Mouse (Mus musculus): Measurements from ENCODE around the gene Unc119. TPM values are rescaled to one million over a fixed set of nuclear protein-coding genes. Genes with fewer than 3 reads are reported as not detected.

The Unc119 gene
- polyA plus RNA-seq, 1 experiment from 2014 or later = 78.3 TPM

DNA sequence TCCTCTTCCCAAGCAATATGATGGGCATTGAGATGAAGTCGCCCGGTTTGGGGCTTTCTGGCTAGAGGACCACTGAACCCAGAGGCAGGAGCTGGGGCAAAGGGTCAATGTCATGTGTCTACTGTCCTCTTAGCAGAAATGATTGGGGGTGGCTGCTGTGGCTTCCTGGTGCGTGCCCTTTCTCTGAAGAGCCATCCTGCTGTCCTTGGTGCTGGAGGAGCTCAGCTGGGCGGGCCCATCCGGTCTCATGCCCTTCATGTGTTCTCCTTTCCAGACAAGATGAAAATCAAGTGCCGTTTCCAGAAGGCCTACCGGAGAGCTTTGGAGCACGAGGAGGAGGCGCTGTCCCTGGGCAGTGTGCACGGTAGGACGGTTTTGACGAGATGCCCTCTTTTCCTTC, 10.6 kb upstream of the Unc119 start:
- Histone ChIP-seq H3K36me3 (ENCODE audit: control insufficient read depth, insufficient read depth, low read length) (peaks cover 39% of the 10 kb centered on the region), H3K4me3 (replicated peaks; ENCODE audit: low read depth, low read length) (no peak overlapping the region), H3K9me3 (ENCODE audit: control insufficient read depth, low read length) (no peaks in the 10 kb centered on the region), H3K27me3 (ENCODE audit: control insufficient read depth, insufficient read depth, low read length) (no peaks in the 10 kb centered on the region), H3K4me2 (ENCODE audit: low read length) (no peak overlapping the region), H3K4me1 (ENCODE audit: control insufficient read depth, insufficient read depth, low read length) (peaks cover 10% of the 10 kb centered on the region), H3K27ac (replicated peaks; ENCODE audit: low read depth, low read length) (no peak overlapping the region), H3K9ac (replicated peaks; ENCODE audit: low read length) (no peak overlapping the region)
- ATAC-seq (ENCODE audit: low FRiP score, low TSS enrichment) (no peak), DNase-seq (no peak)
- 97% methylated on average over 12 of the region's 12 CpGs for WGBS

DNA sequence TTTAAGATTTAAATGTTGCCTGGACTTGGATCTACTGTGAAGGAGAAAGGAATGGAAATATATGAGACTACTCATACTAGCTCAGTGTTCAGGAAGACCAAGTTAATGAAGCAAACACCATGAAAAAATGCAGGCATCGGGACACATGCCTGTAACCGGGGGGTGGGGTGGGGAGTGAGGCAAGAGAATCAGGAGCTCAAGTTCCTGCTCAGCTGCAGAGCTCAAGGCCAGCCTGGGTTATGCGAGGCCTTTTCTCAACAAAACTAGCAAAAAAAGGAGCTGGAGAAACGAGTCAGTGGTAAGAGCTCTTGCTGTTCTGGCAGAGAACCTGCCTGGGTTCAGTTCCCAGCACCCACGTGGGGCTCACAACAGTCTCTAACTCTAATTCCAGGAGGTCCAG, 9.3 kb upstream of the Unc119 start:
- H3K27ac ChIP-seq (replicated peaks; ENCODE audit: low read depth, low read length) = no peak overlapping the region
- DNase-seq (no peak), ATAC-seq (ENCODE audit: low FRiP score, low TSS enrichment) (no peak)
- H3K4me3 ChIP-seq (replicated peaks; ENCODE audit: low read depth, low read length) = no peak overlapping the region
- peaks cover 7% of the 10 kb centered on the region for H3K4me1 ChIP-seq (ENCODE audit: control insufficient read depth, insufficient read depth, low read length)
- no peaks in the 10 kb centered on the region for H3K9me3 ChIP-seq (ENCODE audit: control insufficient read depth, low read length)
- H3K9ac ChIP-seq (replicated peaks; ENCODE audit: low read length) = no peak overlapping the region
- no peak overlapping the region for H3K4me2 ChIP-seq (ENCODE audit: low read length)
- WGBS = 96% methylated on average over 5 of the region's 5 CpGs
- H3K27me3 ChIP-seq (ENCODE audit: control insufficient read depth, insufficient read depth, low read length) = no peaks in the 10 kb centered on the region
- H3K36me3 ChIP-seq (ENCODE audit: control insufficient read depth, insufficient read depth, low read length) = peaks cover 49% of the 10 kb centered on the region

DNA sequence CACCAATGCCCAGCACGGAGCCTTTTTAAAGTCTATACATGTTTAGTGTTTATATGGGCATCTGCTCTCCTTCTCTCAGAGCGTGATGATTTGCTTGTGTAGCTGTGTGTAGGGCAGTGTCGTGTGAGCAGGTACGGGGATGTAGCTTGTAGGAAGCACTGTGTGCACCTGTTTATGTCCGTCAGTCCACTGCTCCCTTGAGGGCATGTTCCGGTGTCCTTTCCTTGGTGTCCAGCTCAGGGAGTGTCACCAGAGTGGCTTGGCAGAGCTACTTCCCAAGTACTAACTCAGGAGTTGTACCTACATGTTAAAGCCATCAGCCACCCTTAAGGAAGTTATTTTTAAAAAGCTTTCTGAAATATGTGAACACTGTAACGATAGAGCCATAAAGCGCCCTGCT, 6.2 kb upstream of the Unc119 start:
- DNase-seq (no peak), ATAC-seq (ENCODE audit: low FRiP score, low TSS enrichment) (no peak)
- H3K4me2 ChIP-seq (ENCODE audit: low read length) = no peak overlapping the region
- no peak overlapping the region for H3K9ac ChIP-seq (replicated peaks; ENCODE audit: low read length)
- H3K4me1 ChIP-seq (ENCODE audit: control insufficient read depth, insufficient read depth, low read length) = no peaks in the 10 kb centered on the region
- H3K4me3 ChIP-seq (replicated peaks; ENCODE audit: low read depth, low read length) = no peak overlapping the region
- H3K27ac ChIP-seq (replicated peaks; ENCODE audit: low read depth, low read length) = no peak overlapping the region
- H3K36me3 ChIP-seq (ENCODE audit: control insufficient read depth, insufficient read depth, low read length) = peaks cover 70% of the 10 kb centered on the region
- H3K9me3 ChIP-seq (ENCODE audit: control insufficient read depth, low read length) = no peaks in the 10 kb centered on the region
- 96% methylated on average over 8 of the region's 8 CpGs for WGBS
- H3K27me3 ChIP-seq (ENCODE audit: control insufficient read depth, insufficient read depth, low read length) = no peaks in the 10 kb centered on the region

DNA sequence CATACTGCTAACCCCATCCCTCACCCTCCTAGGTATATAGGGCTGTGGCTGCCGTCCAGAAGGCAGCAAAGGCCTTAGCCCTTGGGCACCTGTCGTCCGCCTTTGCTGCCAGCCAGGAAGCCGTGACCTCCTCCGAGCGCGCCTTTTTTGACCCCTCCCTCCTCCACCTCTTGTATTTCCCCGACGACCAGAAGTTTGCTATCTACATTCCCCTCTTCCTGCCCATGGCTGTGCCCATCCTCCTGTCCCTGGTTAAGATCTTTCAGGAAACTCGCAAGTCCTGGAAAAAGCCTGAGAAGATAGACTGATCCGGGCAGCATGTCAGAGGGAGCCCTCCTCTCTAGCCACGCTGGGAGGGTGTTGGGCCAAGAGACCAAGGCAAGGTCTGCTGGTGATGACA, 1.6 kb upstream of the Unc119 start:
- Histone ChIP-seq H3K4me2 (ENCODE audit: low read length) (no peak overlapping the region), H3K9ac (replicated peaks; ENCODE audit: low read length) (no peak overlapping the region), H3K36me3 (ENCODE audit: control insufficient read depth, insufficient read depth, low read length) (peaks cover 38% of the 10 kb centered on the region), H3K27me3 (ENCODE audit: control insufficient read depth, insufficient read depth, low read length) (no peaks in the 10 kb centered on the region), H3K4me3 (replicated peaks; ENCODE audit: low read depth, low read length) (no peak overlapping the region), H3K4me1 (ENCODE audit: control insufficient read depth, insufficient read depth, low read length) (peaks cover 23% of the 10 kb centered on the region), H3K27ac (replicated peaks; ENCODE audit: low read depth, low read length) (no peak overlapping the region), H3K9me3 (ENCODE audit: control insufficient read depth, low read length) (no peaks in the 10 kb centered on the region)
- 90% methylated on average over 12 of the region's 12 CpGs for WGBS
- DNase-seq (no peak), ATAC-seq (ENCODE audit: low FRiP score, low TSS enrichment) (no peak)

DNA sequence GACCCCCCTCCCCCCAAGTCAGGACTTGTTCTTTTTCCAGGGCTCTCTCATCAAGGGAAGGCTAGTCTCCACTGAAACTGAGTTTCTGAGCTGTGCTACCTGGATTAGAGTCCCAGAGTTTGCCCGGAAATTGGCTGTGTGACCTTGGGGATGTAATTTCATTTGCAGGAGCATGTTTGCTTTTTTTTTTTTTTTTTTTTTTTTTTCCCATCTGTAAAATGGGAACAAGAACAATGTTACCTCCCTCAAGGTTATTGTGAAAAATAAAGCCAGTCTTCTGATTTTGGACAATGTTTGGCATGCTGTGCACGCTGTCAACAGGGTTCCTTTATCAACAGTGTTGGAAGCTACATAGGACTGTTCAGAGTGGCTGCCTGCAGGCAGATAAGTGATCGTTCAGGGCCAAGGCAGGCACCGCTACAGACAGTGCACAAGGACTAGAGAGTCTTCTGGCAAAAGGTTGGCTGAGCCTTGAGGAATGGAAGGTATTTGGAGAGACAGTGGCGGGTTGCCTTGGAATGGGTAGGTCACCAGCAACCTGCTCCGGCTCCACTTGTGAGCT, 1.1 kb downstream of the Unc119 start:
- DNase-seq = no peak
- Histone ChIP-seq H3K9ac (replicated peaks; ENCODE audit: low read length) (peak overlapping the region; percentile 97), H3K4me3 (replicated peaks; ENCODE audit: low read depth, low read length) (peak overlapping the region; percentile 90), H3K27me3 (ENCODE audit: control insufficient read depth, insufficient read depth, low read length) (no peaks in the 10 kb centered on the region), H3K9me3 (ENCODE audit: control insufficient read depth, low read length) (no peaks in the 10 kb centered on the region), H3K36me3 (ENCODE audit: control insufficient read depth, insufficient read depth, low read length) (peaks cover 34% of the 10 kb centered on the region), H3K27ac (replicated peaks; ENCODE audit: low read depth, low read length) (peak overlapping the region; percentile 84; the same call in 1 of the 2 replicates), H3K4me2 (ENCODE audit: low read length) (peak overlapping the region; percentile 61), H3K4me1 (ENCODE audit: control insufficient read depth, insufficient read depth, low read length) (peaks cover 26% of the 10 kb centered on the region)
- ATAC-seq (ENCODE audit: low FRiP score, low TSS enrichment) = no peak
- WGBS = 82% methylated on average over 6 of the region's 6 CpGs

DNA sequence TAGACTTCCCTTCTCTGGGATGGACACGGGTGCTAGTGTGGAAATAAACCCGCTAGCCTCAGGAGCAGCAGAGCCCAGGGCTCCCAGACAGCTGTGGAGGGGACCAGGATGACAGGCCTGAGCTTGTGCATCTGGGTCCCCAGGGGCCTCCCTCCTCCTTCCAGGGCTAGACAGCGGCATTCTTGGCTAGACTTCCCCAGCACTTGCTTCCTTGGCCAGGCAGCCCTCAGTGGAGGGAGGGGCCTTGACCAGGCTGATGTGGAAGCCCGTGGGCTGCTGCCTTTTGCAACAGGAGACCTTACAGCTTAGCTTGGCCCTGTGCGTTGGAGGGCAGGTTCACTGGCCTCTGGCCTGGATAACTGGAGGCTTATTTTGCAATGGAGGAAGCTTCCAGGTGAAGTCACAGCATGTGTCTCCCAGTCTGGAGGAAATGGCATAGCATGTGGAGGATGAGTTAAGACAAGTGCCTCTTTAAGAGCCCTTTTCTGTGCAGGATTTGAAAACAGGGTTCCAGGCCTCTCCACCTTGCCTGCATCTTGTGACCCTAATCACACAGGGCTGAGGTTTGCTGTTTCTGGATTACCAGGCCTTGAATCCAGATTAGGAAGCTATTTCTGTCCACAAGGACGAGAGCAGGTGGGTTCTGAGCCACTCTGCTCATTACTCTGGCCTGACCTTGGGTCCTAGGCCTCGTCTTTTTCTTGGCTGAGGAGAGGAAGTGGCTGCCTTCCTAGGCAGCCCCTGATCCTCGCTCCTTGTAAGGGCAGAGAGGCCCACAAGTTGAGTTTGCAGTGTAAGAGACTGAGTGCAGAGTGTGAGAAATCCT, 1.8 kb downstream of the Unc119 start:
- no peak overlapping the region for H3K4me3 ChIP-seq (replicated peaks; ENCODE audit: low read depth, low read length)
- H3K4me2 ChIP-seq (ENCODE audit: low read length) = peak overlapping the region; percentile 61

DNA sequence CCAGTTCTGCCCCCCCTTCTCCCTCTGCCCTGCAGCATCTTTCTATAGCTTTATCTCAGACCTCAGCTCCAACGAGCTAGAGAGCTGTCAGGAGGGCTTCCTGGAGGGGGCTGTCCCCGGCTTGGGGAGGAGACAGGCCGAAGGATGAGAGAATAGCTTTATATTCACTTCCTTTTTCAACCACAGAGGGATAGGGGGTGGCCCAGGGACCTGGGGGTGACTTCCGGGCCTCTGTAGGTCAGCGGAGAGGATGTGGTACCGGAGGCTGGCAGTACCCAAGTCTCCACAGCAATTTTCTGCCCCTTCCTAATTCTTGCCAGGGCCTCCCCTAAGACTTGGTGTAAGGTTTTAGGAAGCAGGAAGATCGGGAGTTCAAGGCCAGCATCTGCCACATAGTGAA, 2.5 kb downstream of the Unc119 start:
- Histone ChIP-seq H3K4me1 (ENCODE audit: control insufficient read depth, insufficient read depth, low read length) (peaks cover 26% of the 10 kb centered on the region), H3K36me3 (ENCODE audit: control insufficient read depth, insufficient read depth, low read length) (peaks cover 24% of the 10 kb centered on the region), H3K9ac (replicated peaks; ENCODE audit: low read length) (no peak overlapping the region), H3K4me3 (replicated peaks; ENCODE audit: low read depth, low read length) (no peak overlapping the region), H3K9me3 (ENCODE audit: control insufficient read depth, low read length) (no peaks in the 10 kb centered on the region), H3K27ac (replicated peaks; ENCODE audit: low read depth, low read length) (no peak overlapping the region), H3K4me2 (ENCODE audit: low read length) (no peak overlapping the region), H3K27me3 (ENCODE audit: control insufficient read depth, insufficient read depth, low read length) (no peaks in the 10 kb centered on the region)
- ATAC-seq (ENCODE audit: low FRiP score, low TSS enrichment) (no peak), DNase-seq (no peak)
- WGBS = 79% methylated on average over 7 of the region's 7 CpGs

More for the DNA sequence above, 1.8 kb downstream of the Unc119 start:
- ATAC-seq (ENCODE audit: low FRiP score, low TSS enrichment) (no peak), DNase-seq (peak; percentile 28)
- Histone ChIP-seq H3K27ac (replicated peaks; ENCODE audit: low read depth, low read length) (no peak overlapping the region), H3K9me3 (ENCODE audit: control insufficient read depth, low read length) (no peaks in the 10 kb centered on the region), H3K9ac (replicated peaks; ENCODE audit: low read length) (no peak overlapping the region; the same call in 1 of the 2 replicates), H3K4me1 (ENCODE audit: control insufficient read depth, insufficient read depth, low read length) (peaks cover 26% of the 10 kb centered on the region), H3K27me3 (ENCODE audit: control insufficient read depth, insufficient read depth, low read length) (no peaks in the 10 kb centered on the region), H3K36me3 (ENCODE audit: control insufficient read depth, insufficient read depth, low read length) (peaks cover 27% of the 10 kb centered on the region)
- WGBS = 58% methylated on average over 8 of the region's 8 CpGs

DNA sequence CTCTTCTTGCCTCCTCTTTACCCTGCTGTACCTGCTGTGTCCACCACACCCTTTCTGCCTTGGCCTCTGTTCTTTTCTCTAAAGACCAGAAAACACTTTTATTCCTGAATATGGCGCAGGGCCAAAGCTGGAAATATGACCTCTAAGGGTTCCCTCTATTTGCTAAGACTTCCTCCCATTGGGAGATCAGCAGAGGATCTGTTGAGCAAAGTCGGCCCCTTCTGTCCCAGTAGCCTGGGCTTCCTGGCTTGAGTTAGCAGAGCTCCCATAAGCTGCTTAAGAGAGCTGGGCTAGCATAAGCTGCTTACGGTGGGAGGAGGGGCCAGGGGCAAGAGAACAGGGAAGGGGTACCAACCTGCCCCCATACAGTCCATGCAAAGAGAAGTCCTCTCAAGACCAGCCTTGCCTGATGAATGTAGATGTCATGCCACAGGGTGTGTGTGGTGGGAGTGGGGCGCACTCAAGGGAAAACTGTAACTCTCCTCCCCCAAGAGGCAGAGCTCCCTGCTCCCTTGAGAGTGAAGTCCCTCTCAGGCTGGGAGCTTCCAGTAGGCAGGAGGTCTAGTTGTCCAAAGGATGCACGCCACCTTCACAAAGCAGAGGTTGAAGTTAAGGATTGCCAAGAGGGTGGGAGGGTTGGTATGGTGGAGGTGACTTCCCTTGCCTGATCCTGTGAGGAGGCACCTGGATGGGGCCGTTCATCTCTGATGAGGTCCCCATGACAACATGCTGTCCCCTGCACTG, 3.2 kb downstream of the Unc119 start:
- Histone ChIP-seq H3K4me3 (replicated peaks; ENCODE audit: low read depth, low read length) (no peak overlapping the region), H3K9ac (replicated peaks; ENCODE audit: low read length) (no peak overlapping the region), H3K4me1 (ENCODE audit: control insufficient read depth, insufficient read depth, low read length) (peaks cover 26% of the 10 kb centered on the region), H3K27ac (replicated peaks; ENCODE audit: low read depth, low read length) (no peak overlapping the region), H3K9me3 (ENCODE audit: control insufficient read depth, low read length) (no peaks in the 10 kb centered on the region), H3K4me2 (ENCODE audit: low read length) (no peak overlapping the region), H3K36me3 (ENCODE audit: control insufficient read depth, insufficient read depth, low read length) (peaks cover 18% of the 10 kb centered on the region), H3K27me3 (ENCODE audit: control insufficient read depth, insufficient read depth, low read length) (no peaks in the 10 kb centered on the region)
- ATAC-seq (ENCODE audit: low FRiP score, low TSS enrichment) (no peak), DNase-seq (peak; percentile 24)
- WGBS = 62% methylated on average over 6 of the region's 6 CpGs
